ENCODE assay signal across 9 mouse cellular contexts in the genomic region with DNA sequence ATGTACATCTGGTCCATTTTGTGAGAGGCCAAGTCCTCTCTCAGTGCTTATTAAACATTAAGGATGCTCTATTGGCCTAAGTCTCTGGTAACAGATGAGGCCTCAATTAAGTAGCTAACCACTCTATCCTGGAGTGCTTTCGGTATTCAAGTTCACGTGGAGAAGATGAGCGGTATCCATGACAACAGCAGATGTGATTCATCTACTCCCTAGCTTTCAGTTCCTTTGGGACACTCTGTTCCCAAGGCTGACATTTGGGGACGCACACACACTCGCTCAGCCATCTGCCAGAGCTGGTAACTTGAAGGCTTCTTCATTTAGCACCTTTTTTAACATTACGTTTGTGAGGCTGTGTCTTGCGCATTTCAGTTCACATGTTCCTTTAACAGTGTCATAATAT. TPM values are rescaled to one million over a fixed set of nuclear protein-coding genes. Genes with fewer than 3 reads are reported as not detected.
DNase-seq lines count a peak whose midpoint lies in the region; ATAC-seq and TF ChIP-seq lines count a peak whose summit lies in the region.
"Had no signal": no experiment of that assay in that cellular context is flagged by ENCODE, and none has a peak within 500 bp of the region (broad histone marks: within the 10 kb centered on the region; RNA-seq: fewer than 3 reads in every experiment).

No protein-coding gene starts in this region.

- H3K9me3 ChIP-seq in forebrain, embryonic 11.5 days (ENCODE audit: control insufficient read depth, low read length): no peaks in the 10 kb centered on the region
- H3K9me3 ChIP-seq in forebrain, embryonic 10.5 days: no peaks in the 10 kb centered on the region
- no peaks in the 10 kb centered on the region for H3K9me3 ChIP-seq in hindbrain, embryonic 12.5 days (replicated peaks)
- H3K9me3 ChIP-seq in intestine, postnatal 0 days (ENCODE audit: control insufficient read depth): no peaks in the 10 kb centered on the region
- H3K9me3 ChIP-seq: intestine, embryonic 15.5 days had no signal

- no peak overlapping the region for H3K4me3 ChIP-seq in forebrain, embryonic 11.5 days (ENCODE audit: low read depth, low read length)
- H3K4me3 ChIP-seq in forebrain, embryonic 10.5 days: no peak overlapping the region
- no peak overlapping the region for H3K4me3 ChIP-seq in hindbrain, embryonic 12.5 days
- H3K4me3 ChIP-seq in lung, adult 2 months (replicated peaks; ENCODE audit: extremely low read depth, low read depth, low read length): no peak overlapping the region
- no peak overlapping the region for H3K4me3 ChIP-seq in intestine, postnatal 0 days (ENCODE audit: low read depth, low read length)
- H3K4me3 ChIP-seq: intestine, embryonic 15.5 days had no signal

- DNase-seq in forebrain, embryonic 11.5 days (ENCODE audit: low spot score): no peak
- no peak for DNase-seq in forebrain, embryonic 10.5 days (ENCODE audit: extremely low spot score, low spot score)
- peak; percentile 48 to 78 for DNase-seq in left cerebral cortex, postnatal 10 days (ENCODE audit: extremely low spot score in 1 of 2, low spot score in 2 of 2)
- peak; percentile 83 to 90 for DNase-seq in right cerebral cortex, postnatal 36 days (ENCODE audit: low spot score in 2 of 2)
- no peak for DNase-seq in lung, adult 2 months
- no peak for DNase-seq in lung, postnatal 4 days

- TF ChIP-seq CTCF in lung, adult 2 months (IDR thresholded peaks at IDR 0.05; ENCODE audit: insufficient read depth, low read length): no peak
- TF ChIP-seq CTCF in intestine, postnatal 0 days (IDR thresholded peaks at IDR 0.05; ENCODE audit: low read depth): no peak

- no peak overlapping the region for H3K9ac ChIP-seq in forebrain, embryonic 11.5 days (ENCODE audit: low read length)
- no peak overlapping the region for H3K9ac ChIP-seq in hindbrain, embryonic 12.5 days
- no peak overlapping the region for H3K9ac ChIP-seq in intestine, postnatal 0 days (ENCODE audit: low read depth, low read length)
- H3K9ac ChIP-seq: intestine, embryonic 15.5 days had no signal

- H3K36me3 ChIP-seq in forebrain, embryonic 11.5 days (ENCODE audit: control insufficient read depth, insufficient read depth, low read length): no peaks in the 10 kb centered on the region
- H3K36me3 ChIP-seq in forebrain, embryonic 10.5 days (replicated peaks): no peaks in the 10 kb centered on the region
- H3K36me3 ChIP-seq in hindbrain, embryonic 12.5 days: no peaks in the 10 kb centered on the region
- no peaks in the 10 kb centered on the region for H3K36me3 ChIP-seq in intestine, postnatal 0 days (ENCODE audit: control insufficient read depth, insufficient read depth)
- H3K36me3 ChIP-seq: intestine, embryonic 15.5 days had no signal

- TF ChIP-seq POLR2A in lung, adult 2 months (IDR thresholded peaks at IDR 0.05; ENCODE audit: borderline replicate concordance, extremely low read depth, low read depth, low read length): no peak

- H3K4me2 ChIP-seq in forebrain, embryonic 11.5 days (ENCODE audit: low read depth, low read length, severe bottlenecking): no peak overlapping the region
- no peak overlapping the region for H3K4me2 ChIP-seq in hindbrain, embryonic 12.5 days (replicated peaks)
- no peak overlapping the region for H3K4me2 ChIP-seq in intestine, postnatal 0 days (replicated peaks; ENCODE audit: low read depth)
- H3K4me2 ChIP-seq: intestine, embryonic 15.5 days had no signal

- no peak overlapping the region for H3K27ac ChIP-seq in forebrain, embryonic 11.5 days (ENCODE audit: low read depth, low read length)
- H3K27ac ChIP-seq in forebrain, embryonic 10.5 days: no peak overlapping the region
- 0 out of 2 replicates have a peak overlapping the region, but pooled peaks have one; percentile 57 for H3K27ac ChIP-seq in hindbrain, embryonic 12.5 days
- no peak overlapping the region for H3K27ac ChIP-seq in intestine, postnatal 0 days (ENCODE audit: low read depth, low read length)
- H3K27ac ChIP-seq: intestine, embryonic 15.5 days had no signal

- ATAC-seq in forebrain, embryonic 11.5 days (replicated peaks; ENCODE audit: low FRiP score): 0 out of 2 replicates have a peak, but pooled peaks have one; percentile 42
- ATAC-seq in hindbrain, embryonic 12.5 days (ENCODE audit: low FRiP score): peak; percentile 63
- ATAC-seq in intestine, postnatal 0 days: no peak
- ATAC-seq: intestine, embryonic 15.5 days had no signal

- no peaks in the 10 kb centered on the region for H3K4me1 ChIP-seq in forebrain, embryonic 11.5 days (replicated peaks; ENCODE audit: control insufficient read depth, insufficient read depth, low read length)
- peaks cover 18% of the 10 kb centered on the region for H3K4me1 ChIP-seq in forebrain, embryonic 10.5 days
- H3K4me1 ChIP-seq in hindbrain, embryonic 12.5 days: peaks cover 15% of the 10 kb centered on the region
- H3K4me1 ChIP-seq in lung, adult 2 months (ENCODE audit: control insufficient read depth, insufficient read depth, low read length): no peaks in the 10 kb centered on the region
- no peaks in the 10 kb centered on the region for H3K4me1 ChIP-seq in intestine, postnatal 0 days (replicated peaks; ENCODE audit: control insufficient read depth, insufficient read depth, low read length)
- H3K4me1 ChIP-seq: intestine, embryonic 15.5 days had no signal

- WGBS in forebrain, embryonic 11.5 days: 81% methylated on average over 7 of the region's 7 CpGs
- 91% methylated on average over 7 of the region's 7 CpGs for WGBS in forebrain, embryonic 10.5 days
- WGBS in hindbrain, embryonic 12.5 days: 65% methylated on average over 7 of the region's 7 CpGs
- 78% methylated on average over 7 of the region's 7 CpGs for WGBS in lung, adult 2 months
- WGBS in intestine, postnatal 0 days: 80% methylated on average over 7 of the region's 7 CpGs

- intact Hi-C loops in left cerebral cortex, postnatal 10 days (cut with DNase I): no loop called here

- no peaks in the 10 kb centered on the region for H3K27me3 ChIP-seq in forebrain, embryonic 11.5 days (ENCODE audit: control insufficient read depth, insufficient read depth, low read length)
- no peaks in the 10 kb centered on the region for H3K27me3 ChIP-seq in forebrain, embryonic 10.5 days (ENCODE audit: poor library complexity, severe bottlenecking)
- no peaks in the 10 kb centered on the region for H3K27me3 ChIP-seq in hindbrain, embryonic 12.5 days
- H3K27me3 ChIP-seq in intestine, postnatal 0 days (replicated peaks; ENCODE audit: control insufficient read depth, insufficient read depth, low read length): no peaks in the 10 kb centered on the region
- H3K27me3 ChIP-seq: intestine, embryonic 15.5 days had no signal

RNA-seq across cellular contexts. Expression of gene Wdfy3, which starts 40.3 kb away (rescaled TPM):
- 29.2 and 29.6 TPM in 2 replicates for polyA plus RNA-seq in forebrain, embryonic 11.5 days (2014; fragmentation: Nextera tagmentation; extraction: Ambion mirVana)
- 14.8 TPM in 2 replicates for polyA plus RNA-seq in forebrain, embryonic 10.5 days (2016; fragmentation: Nextera tagmentation; extraction: Ambion mirVana)
- polyA plus RNA-seq in hindbrain, embryonic 12.5 days (2016; fragmentation: Nextera tagmentation; extraction: Ambion mirVana): 41.3 and 41.9 TPM in 2 replicates
- total RNA-seq in left cerebral cortex, postnatal 10 days (2021): 100 to 1,000 TPM; 103 to 105 TPM
- 32.4 and 33.0 TPM in 2 replicates for polyA plus RNA-seq in lung, adult 2 months (2012; rRNA removed)
- polyA plus RNA-seq in intestine, postnatal 0 days (2015; fragmentation: Nextera tagmentation; extraction: Ambion mirVana): 7.0 and 7.8 TPM in 2 replicates

Comparison
In these comparisons a context has a peak if more than half of its experiments do, and no peak if none do; other contexts are left out.
1. DNase-seq: peak in left cerebral cortex, postnatal 10 days (2 of 2) and right cerebral cortex, postnatal 36 days (2 of 2); none in forebrain, embryonic 11.5 days (single experiment), forebrain, embryonic 10.5 days (single experiment), lung, adult 2 months (single experiment) and lung, postnatal 4 days (0 of 2).